33 mouse cellular contexts compared by ENCODE assay signal in the genomic region with DNA sequence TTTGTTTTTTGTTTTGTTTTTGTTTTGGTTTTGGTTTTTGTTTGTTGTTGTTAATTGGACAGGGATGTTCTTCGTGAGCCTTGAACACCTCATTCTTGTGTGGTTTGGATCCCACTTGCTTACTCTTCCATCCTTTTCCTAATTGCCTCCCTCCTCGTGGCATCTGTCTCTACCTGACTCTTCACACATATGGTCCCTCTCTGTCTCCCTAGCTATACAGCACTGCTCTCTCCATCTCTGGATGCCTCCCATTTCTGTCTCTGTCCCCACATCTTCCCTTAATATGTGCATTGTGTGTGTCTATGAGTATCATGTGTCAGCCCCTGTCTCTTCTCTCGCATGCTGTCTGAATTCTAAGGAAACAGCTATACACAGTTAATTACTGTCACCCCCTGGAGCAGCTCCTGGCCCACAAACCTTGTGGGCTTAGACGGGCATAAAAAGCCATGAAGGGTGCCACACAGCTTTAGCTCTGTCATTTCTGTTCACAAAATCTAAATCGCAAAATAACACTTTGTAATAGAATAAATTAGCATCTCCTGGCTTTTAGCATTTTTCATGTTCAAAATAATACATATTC. TPM values are rescaled to one million over a fixed set of nuclear protein-coding genes. Genes with fewer than 3 reads are reported as not detected.
DNase-seq lines count a peak whose midpoint lies in the region; ATAC-seq and TF ChIP-seq lines count a peak whose summit lies in the region.
"Had no signal": no experiment of that assay in that cellular context is flagged by ENCODE, and none has a peak within 500 bp of the region (broad histone marks: within the 10 kb centered on the region; RNA-seq: fewer than 3 reads in every experiment).

No protein-coding gene starts in this region.

- H3K4me2 ChIP-seq in forebrain, embryonic 14.5 days (ENCODE audit: low read length) = no peak overlapping the region
- no peak overlapping the region for H3K4me2 ChIP-seq in midbrain, embryonic 11.5 days
- no peak overlapping the region for H3K4me2 ChIP-seq in midbrain, postnatal 0 days (ENCODE audit: low read depth, low read length, poor library complexity, severe bottlenecking)
- H3K4me2 ChIP-seq in forebrain, postnatal 0 days (ENCODE audit: low read depth) = no peak overlapping the region
- H3K4me2 ChIP-seq: embryonic facial prominence, embryonic 13.5 days; heart, embryonic 11.5 days; hindbrain, embryonic 12.5 days; hindbrain, embryonic 15.5 days had no signal

- H3K27me3 ChIP-seq in forebrain, embryonic 14.5 days (replicated peaks; ENCODE audit: control insufficient read depth, insufficient read depth, low read length) = no peaks in the 10 kb centered on the region
- H3K27me3 ChIP-seq in forebrain, embryonic 10.5 days (ENCODE audit: poor library complexity, severe bottlenecking) = no peaks in the 10 kb centered on the region
- no peaks in the 10 kb centered on the region for H3K27me3 ChIP-seq in midbrain, embryonic 11.5 days (ENCODE audit: control insufficient read depth, insufficient read depth, low read length)
- no peaks in the 10 kb centered on the region for H3K27me3 ChIP-seq in midbrain, postnatal 0 days (ENCODE audit: insufficient read depth, low read length)
- H3K27me3 ChIP-seq in forebrain, postnatal 0 days (ENCODE audit: insufficient read depth, low read length) = no peaks in the 10 kb centered on the region
- H3K27me3 ChIP-seq: CH12.LX; embryonic facial prominence, embryonic 13.5 days; hindbrain, embryonic 12.5 days; hindbrain, embryonic 15.5 days; Patski had no signal

- H3K9ac ChIP-seq in forebrain, embryonic 14.5 days (ENCODE audit: low read length) = no peak overlapping the region
- H3K9ac ChIP-seq in midbrain, embryonic 11.5 days (ENCODE audit: low read length) = no peak overlapping the region
- H3K9ac ChIP-seq in midbrain, postnatal 0 days (replicated peaks; ENCODE audit: low read length, poor library complexity, severe bottlenecking) = no peak overlapping the region
- no peak overlapping the region for H3K9ac ChIP-seq in forebrain, postnatal 0 days
- H3K9ac ChIP-seq: embryonic facial prominence, embryonic 13.5 days; hindbrain, embryonic 12.5 days; hindbrain, embryonic 15.5 days had no signal

- peak; percentile 45 for DNase-seq in forebrain, embryonic 14.5 days (ENCODE audit: low spot score)
- no peak for DNase-seq in forebrain, embryonic 10.5 days (ENCODE audit: extremely low spot score, low spot score)
- DNase-seq in midbrain, embryonic 11.5 days (ENCODE audit: low spot score, missing footprints) = peak; percentile 54
- DNase-seq in midbrain, postnatal 0 days (ENCODE audit: low spot score) = no peak
- peak; percentile 72 for DNase-seq in brain, embryonic 14.5 days (ENCODE audit: low read depth)
- DNase-seq in forebrain, postnatal 0 days = peak; percentile 39
- DNase-seq in right cerebral cortex, adult 2 months (ENCODE audit: low spot score in 2 of 2) = no peak
- DNase-seq: adrenal gland, postnatal 10 days; adrenal gland, postnatal 36 days; B cell, adult 2 months; cerebellum, adult 11 months; cerebellum, adult 2 months; cerebellum, adult 9-11 months; cerebellum, postnatal 25 days; gastrocnemius, postnatal 25 days had no signal

- no peak overlapping the region for H3K27ac ChIP-seq in forebrain, embryonic 14.5 days (ENCODE audit: low read depth, low read length)
- H3K27ac ChIP-seq in forebrain, embryonic 10.5 days = no peak overlapping the region
- no peak overlapping the region for H3K27ac ChIP-seq in midbrain, embryonic 11.5 days (ENCODE audit: low read depth, low read length)
- H3K27ac ChIP-seq in midbrain, postnatal 0 days (ENCODE audit: low read depth, low read length) = no peak overlapping the region
- H3K27ac ChIP-seq in forebrain, postnatal 0 days (ENCODE audit: low read depth, low read length) = peak overlapping the region; percentile 45; the same call in 1 of the 2 replicates
- H3K27ac ChIP-seq: embryonic facial prominence, embryonic 13.5 days; hindbrain, embryonic 12.5 days; hindbrain, embryonic 15.5 days had no signal

- 46% methylated on average over 5 of the region's 5 CpGs for WGBS in forebrain, embryonic 14.5 days
- WGBS in forebrain, embryonic 10.5 days = 80% methylated on average over 5 of the region's 5 CpGs
- WGBS in midbrain, embryonic 11.5 days = 79% methylated on average over 5 of the region's 5 CpGs
- WGBS in midbrain, postnatal 0 days = 56% methylated on average over 5 of the region's 5 CpGs
- 29% methylated on average over 5 of the region's 5 CpGs for WGBS in forebrain, postnatal 0 days

- ATAC-seq in forebrain, embryonic 14.5 days = peak; percentile 48; the same call in 1 of the 2 replicates
- ATAC-seq in midbrain, embryonic 11.5 days (ENCODE audit: low FRiP score) = no peak
- no peak for ATAC-seq in midbrain, postnatal 0 days (ENCODE audit: low FRiP score)
- peak; percentile 81 for ATAC-seq in forebrain, postnatal 0 days
- ATAC-seq: intestine, postnatal 0 days; Patski had no signal

- H3K4me3 ChIP-seq in forebrain, embryonic 14.5 days (ENCODE audit: low read depth, low read length) = no peak overlapping the region
- no peak overlapping the region for H3K4me3 ChIP-seq in forebrain, embryonic 10.5 days
- H3K4me3 ChIP-seq in midbrain, embryonic 11.5 days (ENCODE audit: low read depth, low read length) = no peak overlapping the region
- H3K4me3 ChIP-seq in midbrain, postnatal 0 days (ENCODE audit: low read depth, low read length) = no peak overlapping the region
- H3K4me3 ChIP-seq in forebrain, postnatal 0 days (ENCODE audit: low read depth, low read length) = no peak overlapping the region
- H3K4me3 ChIP-seq: embryonic facial prominence, embryonic 13.5 days; hindbrain, embryonic 12.5 days; hindbrain, embryonic 15.5 days had no signal

- TF ChIP-seq POLR2A in brain, embryonic 14.5 days (IDR thresholded peaks at IDR 0.05; ENCODE audit: borderline replicate concordance, extremely low read depth, insufficient read depth, insufficient read length, poor library complexity, severe bottlenecking) = no peak

- H3K9me3 ChIP-seq in forebrain, embryonic 14.5 days (replicated peaks; ENCODE audit: control insufficient read depth, low read length) = no peaks in the 10 kb centered on the region
- H3K9me3 ChIP-seq in forebrain, embryonic 10.5 days = 0 out of 2 replicates have a peak, but pooled peaks cover 4% of the 10 kb centered on the region
- H3K9me3 ChIP-seq in midbrain, embryonic 11.5 days (ENCODE audit: control insufficient read depth, low read length) = no peaks in the 10 kb centered on the region
- H3K9me3 ChIP-seq in midbrain, postnatal 0 days (ENCODE audit: low read length) = no peaks in the 10 kb centered on the region
- H3K9me3 ChIP-seq in forebrain, postnatal 0 days (ENCODE audit: low read length) = no peaks in the 10 kb centered on the region
- H3K9me3 ChIP-seq: embryonic facial prominence, embryonic 13.5 days; G1E; hindbrain, embryonic 12.5 days; hindbrain, embryonic 15.5 days had no signal

- TF ChIP-seq CTCF in midbrain, postnatal 0 days (IDR thresholded peaks at IDR 0.05) = no peak
- TF ChIP-seq CTCF in brain, embryonic 14.5 days (IDR thresholded peaks at IDR 0.05; ENCODE audit: borderline replicate concordance, extremely low read depth, insufficient read depth, insufficient read length) = no peak
- TF ChIP-seq CTCF in forebrain, postnatal 0 days (IDR thresholded peaks at IDR 0.05; ENCODE audit: low read depth) = no peak

- no peaks in the 10 kb centered on the region for H3K4me1 ChIP-seq in forebrain, embryonic 14.5 days (ENCODE audit: control insufficient read depth, insufficient read depth, low read length)
- no peaks in the 10 kb centered on the region for H3K4me1 ChIP-seq in forebrain, embryonic 10.5 days
- no peaks in the 10 kb centered on the region for H3K4me1 ChIP-seq in midbrain, embryonic 11.5 days (ENCODE audit: control insufficient read depth, insufficient read depth, low read length)
- no peaks in the 10 kb centered on the region for H3K4me1 ChIP-seq in midbrain, postnatal 0 days (ENCODE audit: insufficient read depth, low read length)
- no peaks in the 10 kb centered on the region for H3K4me1 ChIP-seq in forebrain, postnatal 0 days (ENCODE audit: insufficient read depth)
- H3K4me1 ChIP-seq: embryonic facial prominence, embryonic 13.5 days; hindbrain, embryonic 12.5 days; hindbrain, embryonic 15.5 days had no signal

- H3K36me3 ChIP-seq in forebrain, embryonic 14.5 days (ENCODE audit: control insufficient read depth, insufficient read depth, low read length) = no peaks in the 10 kb centered on the region
- H3K36me3 ChIP-seq in forebrain, embryonic 10.5 days (replicated peaks) = no peaks in the 10 kb centered on the region
- no peaks in the 10 kb centered on the region for H3K36me3 ChIP-seq in midbrain, embryonic 11.5 days (ENCODE audit: control insufficient read depth, insufficient read depth, low read length)
- no peaks in the 10 kb centered on the region for H3K36me3 ChIP-seq in midbrain, postnatal 0 days (ENCODE audit: insufficient read depth, low read length)
- no peaks in the 10 kb centered on the region for H3K36me3 ChIP-seq in forebrain, postnatal 0 days (ENCODE audit: insufficient read depth)
- H3K36me3 ChIP-seq: embryonic facial prominence, embryonic 13.5 days; G1E; hindbrain, embryonic 12.5 days; hindbrain, embryonic 15.5 days had no signal

RNA-seq across cellular contexts. Expression of a gene that starts 33.0 kb away (rescaled TPM):
- polyA plus RNA-seq in forebrain, embryonic 14.5 days (2014; fragmentation: Nextera tagmentation; extraction: Ambion mirVana) = 532 and 571 TPM in 2 replicates
- polyA plus RNA-seq in forebrain, embryonic 10.5 days (2016; fragmentation: Nextera tagmentation; extraction: Ambion mirVana) = 929 and 941 TPM in 2 replicates
- polyA plus RNA-seq in midbrain, embryonic 11.5 days (2014; fragmentation: Nextera tagmentation; extraction: Ambion mirVana) = 725 and 751 TPM in 2 replicates
- 227 and 250 TPM in 2 replicates for total RNA-seq in midbrain, postnatal 0 days (2014; rRNA removed)
- 269 and 274 TPM in 2 replicates for polyA plus RNA-seq in midbrain, postnatal 0 days (2015; fragmentation: Nextera tagmentation; extraction: Ambion mirVana)
- 268 and 420 TPM in 2 replicates for polyA plus RNA-seq in brain, embryonic 14.5 days (2012; rRNA removed)
- 306 TPM in 2 replicates for total RNA-seq in forebrain, postnatal 0 days (2014; rRNA removed)
- polyA plus RNA-seq in forebrain, postnatal 0 days (2015; fragmentation: Nextera tagmentation; extraction: Ambion mirVana) = 334 and 388 TPM in 2 replicates

RNA-seq across cellular contexts. Expression of a gene that starts 34.0 kb away (rescaled TPM):
- 0.17 and 0.21 TPM in 2 replicates for polyA plus RNA-seq in forebrain, embryonic 14.5 days (2014; fragmentation: Nextera tagmentation; extraction: Ambion mirVana)
- polyA plus RNA-seq in forebrain, embryonic 10.5 days (2016; fragmentation: Nextera tagmentation; extraction: Ambion mirVana) = not detected in 2 replicates
- polyA plus RNA-seq in midbrain, embryonic 11.5 days (2014; fragmentation: Nextera tagmentation; extraction: Ambion mirVana) = not detected in 2 replicates
- 0.27 and 0.28 TPM in 2 replicates for total RNA-seq in midbrain, postnatal 0 days (2014; rRNA removed)
- polyA plus RNA-seq in midbrain, postnatal 0 days (2015; fragmentation: Nextera tagmentation; extraction: Ambion mirVana) = 0.31 and 0.36 TPM in 2 replicates
- polyA plus RNA-seq in brain, embryonic 14.5 days (2012; rRNA removed) = 0.18 and 0.23 TPM in 2 replicates
- total RNA-seq in forebrain, postnatal 0 days (2014; rRNA removed) = 0.15 and 0.24 TPM in 2 replicates
- 0.29 and 0.33 TPM in 2 replicates for polyA plus RNA-seq in forebrain, postnatal 0 days (2015; fragmentation: Nextera tagmentation; extraction: Ambion mirVana)
- total RNA-seq: adrenal gland, adult 18-20 months; adrenal gland, postnatal 10 days; adrenal gland, postnatal 36 days; CH12.LX; common myeloid progenitor, adult 5-6 weeks; gastrocnemius, adult 8-10 months; gastrocnemius, postnatal 25 days; heart, adult 8-10 months; heart, postnatal 25 days; hematopoietic stem cell, adult 5-6 weeks had no signal
- polyA plus RNA-seq: G1E; gonadal fat pad, adult 2 months; heart, embryonic 11.5 days; heart, embryonic 14.5 days; heart, postnatal 0 days; hindbrain, embryonic 12.5 days; hindbrain, embryonic 15.5 days; intestine, embryonic 14.5 days; intestine, postnatal 0 days; Patski had no signal

RNA-seq across cellular contexts. Expression of a gene that starts 48.8 kb away (rescaled TPM):
- not detected in 2 replicates for polyA plus RNA-seq in forebrain, embryonic 14.5 days (2014; fragmentation: Nextera tagmentation; extraction: Ambion mirVana)
- polyA plus RNA-seq in forebrain, embryonic 10.5 days (2016; fragmentation: Nextera tagmentation; extraction: Ambion mirVana) = not detected in 2 replicates
- polyA plus RNA-seq in midbrain, embryonic 11.5 days (2014; fragmentation: Nextera tagmentation; extraction: Ambion mirVana) = not detected in 2 replicates
- total RNA-seq in midbrain, postnatal 0 days (2014; rRNA removed) = not detected in 2 replicates
- polyA plus RNA-seq in midbrain, postnatal 0 days (2015; fragmentation: Nextera tagmentation; extraction: Ambion mirVana) = not detected in 2 replicates
- 0.05 TPM in 1 of 2 replicates, not detected in the other for polyA plus RNA-seq in brain, embryonic 14.5 days (2012; rRNA removed)
- total RNA-seq in forebrain, postnatal 0 days (2014; rRNA removed) = not detected in 2 replicates
- polyA plus RNA-seq in forebrain, postnatal 0 days (2015; fragmentation: Nextera tagmentation; extraction: Ambion mirVana) = not detected in 2 replicates
- total RNA-seq: adrenal gland, adult 18-20 months; adrenal gland, postnatal 10 days; adrenal gland, postnatal 36 days; CH12.LX; common myeloid progenitor, adult 5-6 weeks; gastrocnemius, adult 8-10 months; gastrocnemius, postnatal 25 days; heart, adult 8-10 months; heart, postnatal 25 days; hematopoietic stem cell, adult 5-6 weeks had no signal
- polyA plus RNA-seq: cerebellum, adult 2 months; embryonic facial prominence, embryonic 13.5 days; G1E; gonadal fat pad, adult 2 months; heart, embryonic 11.5 days; heart, embryonic 14.5 days; heart, postnatal 0 days; hindbrain, embryonic 12.5 days; hindbrain, embryonic 15.5 days; intestine, embryonic 14.5 days; intestine, postnatal 0 days; Patski had no signal

Comparison
In these comparisons a context has a peak if more than half of its experiments do, and no peak if none do; other contexts are left out.
1. DNase-seq: peak in forebrain, embryonic 14.5 days (single experiment), midbrain, embryonic 11.5 days (single experiment), brain, embryonic 14.5 days (single experiment) and forebrain, postnatal 0 days (single experiment); none in forebrain, embryonic 10.5 days (single experiment), midbrain, postnatal 0 days (single experiment) and right cerebral cortex, adult 2 months (0 of 2).
2. ATAC-seq: peak in forebrain, embryonic 14.5 days (single experiment) and forebrain, postnatal 0 days (single experiment); none in midbrain, embryonic 11.5 days (single experiment) and midbrain, postnatal 0 days (single experiment).